Mouse (Mus musculus): ENCODE measurements around the gene Enah.

DNA sequence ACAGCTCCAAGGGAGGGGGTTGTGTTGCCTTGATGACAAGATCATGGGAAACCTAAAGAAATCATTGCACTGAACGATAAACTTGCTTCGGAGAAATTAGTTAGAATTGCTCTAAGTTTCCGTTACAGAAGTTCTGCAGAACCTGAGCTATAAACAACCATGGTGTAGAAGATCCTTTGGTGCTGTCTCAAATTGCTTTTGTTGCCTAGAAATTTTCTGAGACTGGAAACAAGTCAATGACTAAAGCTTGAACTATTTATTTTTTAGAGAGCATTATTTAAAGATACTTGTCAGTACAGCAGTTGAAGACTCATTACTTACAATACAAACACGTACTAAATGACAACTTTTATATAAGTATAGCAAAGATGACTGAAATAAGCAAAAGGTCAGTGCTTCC, 56.4 kb downstream of the Enah start:
- TF ChIP-seq CTCF (IDR thresholded peaks at IDR 0.05; ENCODE audit: borderline replicate concordance, control insufficient read depth, extremely low read depth, insufficient read depth, low read length, poor library complexity) (no peak), POLR2A (IDR thresholded peaks at IDR 0.05; ENCODE audit: control insufficient read depth, extremely low read depth, insufficient read depth, low read length, poor library complexity) (no peak)

All from thymus, adult 2 months (tissue).